Mouse (Mus musculus) E14TG2a.4 (cell line): ENCODE results near the gene Trp53i13.
A peak's percentile ranks its signal among the peaks of the same experiment; 100 is the strongest.

Experiments used
- H3K27me3 ChIP-seq: 2 replicates; pipeline ENCODE4 v1.6.1; 2014; ENCODE audit warnings: low read length, control low read depth; ENCODE audit not compliant: insufficient read depth
- H3K36me3 ChIP-seq: 2 replicates; pipeline ENCODE4 v1.6.1; 2014; ENCODE audit warnings: low read length, control low read depth; ENCODE audit not compliant: insufficient read depth
- H3K4me1 ChIP-seq: replicated peaks from 2 replicates; pipeline ENCODE4 v1.6.1; 2014; ENCODE audit warnings: low read depth, low read length, control low read depth
- H3K4me3 ChIP-seq: replicated peaks from 2 replicates; pipeline ENCODE4 v1.5.1; 2014; ENCODE audit warnings: mild to moderate bottlenecking, low read length
- H3K9me3 ChIP-seq: 2 replicates; pipeline ENCODE4 v1.6.1; 2014; ENCODE audit warnings: low read length, control low read depth
- CTCF ChIP-seq: conservative IDR thresholded peaks from 2 replicates; pipeline ENCODE4 v1.5.1; 2014; ENCODE audit warnings: low read length
- NANOG ChIP-seq: IDR thresholded peaks from 2 replicates; pipeline ENCODE4 v1.6.1; 2014; ENCODE audit warnings: borderline replicate concordance, low read length, mixed read lengths
- POU5F1 ChIP-seq: IDR thresholded peaks from 2 replicates; pipeline ENCODE4 v1.6.1; 2014; ENCODE audit warnings: low read length, borderline replicate concordance

Trp53i13 gene

DNA sequence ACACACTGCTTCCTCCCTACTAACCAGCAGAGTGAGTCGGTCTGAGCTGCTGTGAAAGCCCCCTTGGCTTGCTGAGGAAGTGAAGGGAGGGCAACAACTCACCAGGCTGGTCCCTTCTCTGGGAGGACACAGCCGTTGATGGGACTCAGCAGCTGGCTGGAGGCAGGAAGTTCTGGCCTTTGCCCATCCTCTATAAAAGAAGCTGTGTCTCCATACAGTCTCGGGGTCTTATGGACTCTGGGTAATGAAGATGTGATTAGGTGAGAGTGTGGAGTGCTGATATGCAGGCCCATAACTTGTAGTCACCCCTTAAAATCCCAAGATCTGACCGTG lies 21.5 kb downstream of the Trp53i13 start:
- Histone ChIP-seq H3K4me1 (peaks cover 84% of the 10 kb centered on the region), H3K4me3 (peak overlapping the region; percentile 91)
- TF ChIP-seq NANOG (no peak), CTCF (no peak), POU5F1 (no peak)

DNA sequence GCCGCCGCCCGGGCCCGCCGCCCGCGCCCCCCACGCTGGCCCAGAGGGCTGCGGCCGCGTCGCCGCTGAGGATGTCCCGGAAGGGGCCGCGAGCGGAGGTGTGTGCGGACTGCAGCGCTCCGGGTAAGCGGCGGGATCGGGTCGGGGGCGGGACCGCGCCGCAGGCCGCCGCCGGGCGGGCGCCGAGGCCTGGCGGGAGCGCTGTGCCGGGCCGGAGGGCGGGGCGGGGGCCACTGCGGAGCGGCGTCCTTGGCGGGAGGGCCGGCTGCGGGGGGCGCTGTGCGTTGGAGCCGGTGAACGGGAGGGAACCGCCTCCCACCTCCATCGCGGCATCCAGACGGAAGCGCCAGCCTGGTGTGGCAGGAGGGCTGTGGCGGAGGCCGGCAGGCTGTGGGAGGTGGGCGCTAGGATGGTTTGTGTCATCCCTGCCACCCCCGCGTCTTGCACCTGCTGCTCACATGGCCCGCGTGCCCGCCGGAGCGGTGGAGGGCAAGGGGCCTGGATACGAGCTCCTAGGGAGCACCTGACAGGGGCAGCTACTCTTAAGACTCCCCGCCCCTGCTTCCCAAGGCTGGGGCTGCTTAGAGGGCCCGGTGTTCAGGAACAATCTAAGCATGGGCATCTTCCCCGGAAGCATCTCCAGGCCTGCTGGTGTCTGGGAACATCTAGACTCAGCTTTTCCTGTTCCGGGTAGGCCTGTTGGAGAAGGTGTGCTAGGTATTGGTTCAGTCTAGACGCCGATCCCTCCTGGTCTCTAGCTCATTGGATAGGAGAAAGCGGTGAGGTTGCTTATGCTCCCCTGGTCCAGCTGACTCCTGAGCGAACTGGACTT lies 22.1 kb downstream of the Trp53i13 start, which contains the start of gene Git1:
Gene Git1, plus strand, starts transcription at position 51 of the 832 bp plus-strand sequence.
- Histone ChIP-seq H3K4me1 (peaks cover 83% of the 10 kb centered on the region), H3K4me3 (peak within 1 kb of the TSS; percentile 91), H3K9me3 (no peaks in the 10 kb centered on the region), H3K36me3 (peaks cover 7% of the 10 kb centered on the region; the same call in 1 of the 2 replicates), H3K27me3 (peaks cover 27% of the 10 kb centered on the region)
- TF ChIP-seq POU5F1 (no peak), CTCF (no peak), NANOG (no peak)

More for the DNA sequence above, 21.5 kb downstream of the Trp53i13 start:
- peaks cover 12% of the 10 kb centered on the region for H3K36me3 ChIP-seq
- H3K9me3 ChIP-seq, result no peaks in the 10 kb centered on the region
- peaks cover 22% of the 10 kb centered on the region for H3K27me3 ChIP-seq

DNA sequence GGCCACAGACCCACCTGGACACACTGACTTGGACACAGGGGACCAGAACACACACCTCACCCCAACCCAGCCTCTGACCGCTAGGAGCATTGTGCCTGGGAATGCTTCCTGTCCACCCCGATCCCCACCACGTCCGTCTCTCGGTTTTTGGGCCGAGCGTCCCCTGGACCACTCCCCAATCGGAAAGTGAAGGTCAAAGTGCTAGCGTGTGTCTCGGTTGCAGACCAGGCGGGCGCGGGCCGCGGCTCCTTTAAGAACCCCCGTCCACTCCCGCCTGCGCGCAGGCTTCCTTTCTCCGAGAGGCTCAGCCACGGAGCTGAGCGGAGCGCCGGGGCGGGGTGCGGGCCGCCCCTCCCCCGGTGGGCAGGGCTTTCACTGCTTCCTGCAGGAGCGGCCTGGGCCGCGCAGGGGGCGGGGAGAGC lies 22.9 kb downstream of the Trp53i13 start:
- Histone ChIP-seq H3K27me3 (peaks cover 35% of the 10 kb centered on the region), H3K9me3 (no peaks in the 10 kb centered on the region), H3K4me3 (peak overlapping the region; percentile 91), H3K4me1 (peaks cover 77% of the 10 kb centered on the region), H3K36me3 (peaks cover 3% of the 10 kb centered on the region; the same call in 1 of the 2 replicates)
- peak; percentile 10; the same call in 1 of the 2 replicates for TF ChIP-seq CTCF
- TF ChIP-seq NANOG, result no peak

DNA sequence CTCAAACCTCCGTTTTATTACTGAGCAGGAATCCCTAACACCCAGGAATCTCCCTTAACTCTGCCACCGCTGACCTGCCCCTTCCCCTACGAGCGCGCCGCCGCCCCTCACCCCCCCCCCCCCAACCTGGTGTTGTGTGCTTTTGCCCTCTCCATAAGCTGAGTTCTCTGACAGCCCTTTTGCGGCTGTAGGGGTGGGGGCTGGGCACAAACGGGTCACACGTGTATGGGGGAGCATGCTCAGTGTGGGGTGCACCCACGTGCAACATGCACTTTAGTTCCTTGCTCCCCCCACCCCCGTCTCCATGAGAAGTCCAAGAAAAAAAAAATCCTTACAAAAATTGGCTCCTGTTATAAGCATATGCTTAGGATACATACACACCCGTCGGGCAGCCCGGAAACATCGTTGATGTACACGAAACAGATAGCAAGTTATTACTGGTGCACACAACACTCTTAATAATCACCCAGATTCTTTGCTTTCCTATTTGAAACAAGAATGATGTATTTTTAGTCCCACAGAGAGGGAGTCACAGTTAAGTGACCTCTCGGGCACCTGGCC lies 23.4 kb downstream of the Trp53i13 start:
- H3K27me3 ChIP-seq, result peaks cover 41% of the 10 kb centered on the region
- no peaks in the 10 kb centered on the region for H3K9me3 ChIP-seq
- peaks cover 72% of the 10 kb centered on the region for H3K4me1 ChIP-seq
- peak overlapping the region; percentile 91 for H3K4me3 ChIP-seq
- peaks cover 3% of the 10 kb centered on the region; the same call in 1 of the 2 replicates for H3K36me3 ChIP-seq
- TF ChIP-seq CTCF, result no peak
- no peak for TF ChIP-seq NANOG
- TF ChIP-seq POU5F1, result no peak

DNA sequence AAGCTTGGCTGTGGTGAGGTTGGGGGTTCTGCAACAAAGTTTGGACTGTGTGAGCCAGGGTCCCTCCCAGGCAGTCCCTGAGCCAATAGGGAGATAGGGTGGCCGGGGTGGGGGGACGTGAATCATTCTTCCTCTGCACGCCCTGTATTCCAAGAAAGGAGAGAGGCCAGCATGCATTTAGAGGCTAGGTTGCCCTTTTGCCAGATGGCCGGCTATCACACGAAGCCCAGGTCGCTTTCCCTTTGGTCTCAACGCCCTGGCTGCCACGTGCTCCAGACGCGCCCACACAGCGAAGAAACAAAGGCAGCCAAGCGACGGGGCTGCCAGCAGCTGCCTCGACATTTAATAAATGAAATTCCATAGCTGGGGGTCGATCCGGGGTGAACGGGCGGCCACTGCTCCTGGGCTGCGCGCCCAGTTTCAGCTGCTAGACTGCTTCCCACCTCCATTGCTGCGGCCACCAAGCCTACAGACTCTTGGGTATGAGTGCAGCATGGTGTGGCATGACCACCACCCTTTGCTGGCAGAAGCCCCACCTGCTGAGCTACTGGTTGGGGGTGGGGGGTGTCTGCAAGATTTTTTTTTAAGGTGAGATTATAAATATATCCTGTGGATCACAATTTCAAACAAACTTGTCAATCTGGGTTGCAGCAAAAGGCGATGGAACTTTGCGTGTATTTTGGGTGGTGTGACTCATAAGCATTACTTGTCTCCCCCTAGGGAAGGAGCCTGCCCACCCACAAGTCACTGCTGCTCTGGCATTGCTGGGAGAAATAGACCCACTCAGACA lies 24.1 kb downstream of the Trp53i13 start:
- Histone ChIP-seq H3K36me3 (peaks cover 3% of the 10 kb centered on the region; the same call in 1 of the 2 replicates), H3K27me3 (peaks cover 46% of the 10 kb centered on the region), H3K4me1 (peaks cover 65% of the 10 kb centered on the region), H3K9me3 (no peaks in the 10 kb centered on the region), H3K4me3 (peak overlapping the region; percentile 91)
- TF ChIP-seq NANOG, result no peak
- TF ChIP-seq POU5F1, result no peak
- no peak for TF ChIP-seq CTCF

DNA sequence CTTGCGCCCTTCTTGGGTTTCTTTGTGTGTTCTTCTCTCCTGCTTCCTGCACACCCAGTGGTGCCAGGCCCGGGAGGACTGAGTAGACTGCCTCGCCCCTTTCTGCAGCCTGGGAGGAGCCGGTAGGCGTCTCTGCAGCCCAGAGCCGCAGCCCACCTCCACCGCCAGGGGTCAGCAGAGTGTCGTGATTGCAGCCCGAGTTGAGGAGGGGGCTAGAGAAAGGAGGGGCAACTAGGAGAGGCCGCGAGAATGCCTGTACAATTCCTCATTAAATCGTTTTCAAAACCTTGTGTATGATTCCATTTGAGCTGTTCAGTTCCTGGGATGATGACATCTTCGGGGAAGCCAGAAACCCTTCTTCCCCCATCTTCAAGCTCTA lies 24.7 kb downstream of the Trp53i13 start:
- H3K36me3 ChIP-seq, result no peaks in the 10 kb centered on the region; the same call in 1 of the 2 replicates
- peak overlapping the region; percentile 91 for H3K4me3 ChIP-seq
- peaks cover 61% of the 10 kb centered on the region for H3K4me1 ChIP-seq
- TF ChIP-seq POU5F1 (no peak), CTCF (peak; percentile 92)
- H3K9me3 ChIP-seq, result no peaks in the 10 kb centered on the region
- H3K27me3 ChIP-seq, result peaks cover 50% of the 10 kb centered on the region

DNA sequence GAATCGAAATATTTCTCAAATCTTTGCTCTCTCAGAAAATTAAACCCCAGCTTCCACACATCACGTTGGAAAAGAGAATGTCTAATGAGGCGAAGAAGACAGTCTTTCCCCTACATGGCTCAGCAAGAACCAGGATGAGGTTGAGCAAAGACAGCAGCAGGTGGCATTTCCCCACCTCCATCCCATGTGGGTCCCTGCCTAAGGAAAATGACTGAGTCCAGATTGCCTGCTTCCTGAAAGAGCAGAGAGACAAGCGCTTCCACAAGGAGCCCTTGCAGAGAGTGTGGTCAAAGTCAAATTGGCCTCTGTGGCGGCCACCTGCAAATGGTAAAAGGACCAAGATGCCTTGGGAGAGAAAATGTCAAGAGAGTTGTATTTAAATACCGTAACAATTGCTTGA lies 25.3 kb downstream of the Trp53i13 start:
- Histone ChIP-seq H3K4me3 (peak overlapping the region; percentile 91; the same call in 1 of the 2 replicates), H3K4me1 (peaks cover 61% of the 10 kb centered on the region), H3K9me3 (no peaks in the 10 kb centered on the region), H3K27me3 (peaks cover 50% of the 10 kb centered on the region), H3K36me3 (no peaks in the 10 kb centered on the region)
- TF ChIP-seq CTCF, result no peak
- TF ChIP-seq NANOG, result no peak
- TF ChIP-seq POU5F1, result no peak

DNA sequence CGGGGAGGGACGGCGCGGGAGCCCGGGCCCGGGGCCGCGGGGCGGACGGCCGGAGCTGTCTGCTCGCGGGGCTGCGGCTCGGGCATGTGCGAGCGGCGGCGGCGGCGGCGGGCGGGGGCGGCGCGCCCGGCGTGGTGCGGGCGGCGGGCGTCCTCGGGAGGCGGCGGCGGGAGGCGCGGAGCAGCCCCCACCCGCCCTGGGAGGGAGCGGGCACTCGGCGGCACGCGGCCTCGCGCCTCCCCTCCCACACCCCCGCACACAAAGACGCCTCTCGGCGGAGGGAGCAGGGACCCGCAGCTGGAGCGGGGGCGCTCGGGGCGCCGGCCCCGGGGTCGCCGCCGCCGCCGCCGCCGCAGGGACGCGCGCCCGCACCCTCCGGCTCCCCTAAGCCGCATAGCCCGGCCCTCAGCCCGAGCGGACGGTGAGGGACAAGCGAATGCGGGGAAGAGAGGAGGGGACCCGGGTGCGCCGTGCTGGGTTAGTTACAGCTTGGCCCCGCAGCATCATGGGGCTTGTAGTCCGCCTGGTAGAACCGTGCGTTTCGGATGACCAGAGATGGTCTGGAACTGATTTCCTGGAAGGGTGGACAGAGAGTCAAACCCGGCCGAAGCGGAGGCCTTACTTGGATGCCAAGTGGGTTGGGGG lies 26.1 kb downstream of the Trp53i13 start, which contains the start of gene Ankrd13b:
Gene Ankrd13b, minus strand, starts transcription at position 88 of the 645 bp plus-strand sequence.
- peaks cover 50% of the 10 kb centered on the region for H3K27me3 ChIP-seq
- H3K4me3 ChIP-seq, result peak within 1 kb of the TSS; percentile 86
- H3K4me1 ChIP-seq, result peaks cover 61% of the 10 kb centered on the region
- H3K9me3 ChIP-seq, result no peaks in the 10 kb centered on the region
- TF ChIP-seq POU5F1 (no peak), NANOG (no peak), CTCF (no peak)
- no peaks in the 10 kb centered on the region for H3K36me3 ChIP-seq
